20 mouse cellular contexts compared by ENCODE assay signal in genomic region chrX:99045315-99045714, GRCm38 (mm10). TPM values are rescaled to one million over a fixed set of nuclear protein-coding genes. Genes with fewer than 3 reads are reported as not detected.
DNase-seq lines count a peak whose midpoint lies in the region; ATAC-seq and TF ChIP-seq lines count a peak whose summit lies in the region.
"Had no signal": no experiment of that assay in that cellular context is flagged by ENCODE, and none has a peak within 500 bp of the region (broad histone marks: within the 10 kb centered on the region; RNA-seq: fewer than 3 reads in every experiment).

No protein-coding gene starts in this region.

- 34% methylated on average over 7 of the region's 7 CpGs for WGBS in heart, adult 2 months
- 64% methylated on average over 7 of the region's 7 CpGs for WGBS in kidney, embryonic 15.5 days

- TF ChIP-seq EP300 in heart, adult 2 months (IDR thresholded peaks at IDR 0.05; ENCODE audit: insufficient read depth, low read depth, low read length) = no peak

- TF ChIP-seq POLR2A in heart, adult 2 months (IDR thresholded peaks at IDR 0.05; ENCODE audit: insufficient read depth, low read depth, low read length) = no peak

- peaks cover 17% of the 10 kb centered on the region for H3K36me3 ChIP-seq in heart, adult 2 months (ENCODE audit: control insufficient read depth, insufficient read depth, low read length)
- H3K36me3 ChIP-seq in kidney, embryonic 15.5 days = no peaks in the 10 kb centered on the region
- H3K36me3 ChIP-seq: embryonic facial prominence, embryonic 13.5 days; limb, embryonic 12.5 days; liver, embryonic 15.5 days; midbrain, embryonic 10.5 days; neural tube, embryonic 12.5 days had no signal

- H3K79me2 ChIP-seq in heart, adult 2 months (replicated peaks; ENCODE audit: control insufficient read depth, insufficient read depth, low read length) = no peaks in the 10 kb centered on the region; the same call in 1 of the 2 replicates

- H3K9me3 ChIP-seq in kidney, embryonic 15.5 days (replicated peaks) = no peaks in the 10 kb centered on the region
- H3K9me3 ChIP-seq: embryonic facial prominence, embryonic 13.5 days; limb, embryonic 12.5 days; liver, embryonic 15.5 days; midbrain, embryonic 10.5 days; neural tube, embryonic 12.5 days had no signal

- DNase-seq in heart, adult 2 months = no peak
- DNase-seq in heart, adult 9 months (ENCODE audit: low spot score in 2 of 2) = no peak
- DNase-seq in kidney, postnatal 14 days = no peak
- peak; percentile 15 for DNase-seq in retina, postnatal 1 day
- DNase-seq in retina, embryonic 14.5 days (ENCODE audit: low spot score) = no peak
- no peak for DNase-seq in right cerebral cortex, adult 18-20 months
- DNase-seq: adrenal gland, postnatal 14 days; cerebellum, adult 2 months; kidney, adult 9 months; lung, postnatal 14 days; right cerebral cortex, postnatal 4 days; thymus, postnatal 36 days had no signal

- peak overlapping the region; percentile 87; the same call in 1 of the 2 replicates for H3K4me2 ChIP-seq in kidney, embryonic 15.5 days
- H3K4me2 ChIP-seq: embryonic facial prominence, embryonic 13.5 days; limb, embryonic 12.5 days; liver, embryonic 15.5 days; neural tube, embryonic 12.5 days had no signal

- TF ChIP-seq CTCF in heart, adult 2 months (IDR thresholded peaks at IDR 0.05) = no peak

- H3K9ac ChIP-seq in heart, adult 2 months (ENCODE audit: low read depth, low read length) = peak overlapping the region; percentile 56
- H3K9ac ChIP-seq in kidney, embryonic 15.5 days = no peak overlapping the region
- H3K9ac ChIP-seq: embryonic facial prominence, embryonic 13.5 days; limb, embryonic 12.5 days; liver, embryonic 15.5 days; neural tube, embryonic 12.5 days had no signal

- peak overlapping the region; percentile 2 for H3K4me3 ChIP-seq in heart, adult 2 months
- no peak overlapping the region for H3K4me3 ChIP-seq in kidney, embryonic 15.5 days (replicated peaks)
- H3K4me3 ChIP-seq: embryonic facial prominence, embryonic 13.5 days; limb, embryonic 12.5 days; liver, embryonic 15.5 days; midbrain, embryonic 10.5 days; neural tube, embryonic 12.5 days had no signal

- peaks cover 21% of the 10 kb centered on the region for H3K4me1 ChIP-seq in heart, adult 2 months (ENCODE audit: control insufficient read depth, insufficient read depth, low read length)
- peaks cover 15% of the 10 kb centered on the region for H3K4me1 ChIP-seq in kidney, embryonic 15.5 days
- H3K4me1 ChIP-seq: liver, embryonic 15.5 days; neural tube, embryonic 12.5 days had no signal

- ATAC-seq in kidney, embryonic 15.5 days (replicated peaks; ENCODE audit: low FRiP score) = no peak
- ATAC-seq: forebrain, embryonic 16.5 days had no signal

- peak overlapping the region; percentile 90 for H3K27ac ChIP-seq in heart, adult 2 months
- peak overlapping the region; percentile 48; the same call in 1 of the 2 replicates for H3K27ac ChIP-seq in kidney, embryonic 15.5 days
- H3K27ac ChIP-seq: embryonic facial prominence, embryonic 13.5 days; limb, embryonic 12.5 days; liver, embryonic 15.5 days; midbrain, embryonic 10.5 days; neural tube, embryonic 12.5 days had no signal

- intact Hi-C loops in heart, adult 2 months (cut with DNase I) = no loop called here

- H3K27me3 ChIP-seq in heart, adult 2 months (ENCODE audit: control insufficient read depth, insufficient read depth, low read length) = no peaks in the 10 kb centered on the region
- H3K27me3 ChIP-seq in kidney, embryonic 15.5 days = peaks cover 73% of the 10 kb centered on the region
- H3K27me3 ChIP-seq: CH12.LX had no signal

RNA-seq across cellular contexts. Expression of gene Stard8, which starts 42.3 kb away (rescaled TPM):
- total RNA-seq in heart, adult 2 months (2021) = 10 to 100 TPM; 29.2 to 32.3 TPM
- polyA plus RNA-seq in heart, adult 2 months (2012; rRNA removed) = 36.2 and 50.3 TPM in 2 replicates
- 14.0 and 15.8 TPM in 2 replicates for polyA plus RNA-seq in kidney, embryonic 15.5 days (2015; fragmentation: Nextera tagmentation; extraction: Ambion mirVana)
